Mouse (Mus musculus): Measurements from ENCODE around the gene Pef1.

GRCm38 (mm10) chr4:130104584-130104983 lies 2.2 kb downstream of the Pef1 start:
- no peak for TF ChIP-seq CTCF (IDR thresholded peaks at IDR 0.05; ENCODE audit: low read depth, low read length)
- TF ChIP-seq POLR2A (IDR thresholded peaks at IDR 0.05; ENCODE audit: borderline replicate concordance, low read depth, low read length) = no peak

Data from bone marrow macrophage, adult 2 months (primary cell).